Mouse (Mus musculus) splenic B cell, adult 2 months (primary cell): ENCODE results near the gene Rnf220.

Source experiments
- DNase-seq: peaks from one replicate; pipeline ENCODE4 v3.0.0-alpha.2; 2011; ENCODE audit warnings: low read depth, low spot score
- H3K27me3 ChIP-seq: 2 replicates; pipeline ENCODE4 v1.6.1; 2012; ENCODE audit warnings: mild to moderate bottlenecking, low read length, moderate library complexity, mixed read lengths; ENCODE audit not compliant: control insufficient read depth, poor library complexity, insufficient read depth, severe bottlenecking
- H3K36me3 ChIP-seq: 2 replicates; pipeline ENCODE4 v1.6.1; 2012; ENCODE audit warnings: mild to moderate bottlenecking, low read length, moderate library complexity, mixed read lengths; ENCODE audit not compliant: control insufficient read depth, poor library complexity, insufficient read depth, severe bottlenecking

Rnf220 gene

DNA sequence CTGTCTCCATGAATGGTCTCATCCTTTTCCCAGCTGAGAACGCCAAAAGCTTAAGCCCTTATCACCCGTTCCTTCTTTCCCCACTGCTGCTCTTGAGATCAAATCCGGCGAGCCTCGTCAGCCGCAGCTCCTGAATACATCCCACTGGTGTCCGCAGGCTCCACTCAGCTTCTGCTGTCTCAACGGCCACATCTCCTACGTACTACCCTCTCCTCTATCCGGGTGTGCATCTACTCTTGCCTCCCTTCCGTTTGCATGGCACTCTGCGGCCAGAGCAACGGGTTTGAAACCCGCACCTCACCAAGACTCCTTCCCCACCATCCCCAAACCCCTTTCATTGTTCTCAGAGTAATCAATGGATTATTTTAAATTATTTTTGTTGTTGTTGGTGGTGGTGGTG lies 58.8 kb downstream of the Rnf220 start:
- H3K27me3 ChIP-seq: no peaks in the 10 kb centered on the region
- H3K36me3 ChIP-seq: no peaks in the 10 kb centered on the region
- DNase-seq: no peak

GRCm38 (mm10) chr4:117436995-117437660 lies 59.7 kb downstream of the Rnf220 start:
- DNase-seq: no peak
- H3K36me3 ChIP-seq: no peaks in the 10 kb centered on the region
- H3K27me3 ChIP-seq: no peaks in the 10 kb centered on the region

GRCm38 (mm10) chr4:117434336-117434735 lies 62.5 kb downstream of the Rnf220 start:
- DNase-seq: no peak
- no peaks in the 10 kb centered on the region for H3K27me3 ChIP-seq
- H3K36me3 ChIP-seq: no peaks in the 10 kb centered on the region

DNA sequence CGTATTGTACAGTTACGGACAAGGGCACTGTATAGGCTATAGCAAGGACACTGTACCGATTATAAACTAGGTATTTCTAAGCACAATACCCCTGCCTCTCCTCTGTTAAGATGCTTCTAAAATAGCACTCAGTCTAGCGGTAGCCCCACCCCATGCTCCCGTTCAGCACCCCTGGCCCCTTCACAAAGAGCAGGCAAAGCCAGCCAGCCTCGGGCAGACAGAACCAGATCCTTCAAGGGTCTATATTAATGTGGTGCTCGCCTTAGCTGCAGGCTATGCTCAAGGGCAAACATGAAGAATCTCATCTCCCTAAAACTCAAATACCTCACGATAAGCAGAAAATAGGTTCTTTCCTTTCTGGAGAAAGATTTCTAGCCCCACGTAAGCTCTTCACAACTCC lies 67.2 kb downstream of the Rnf220 start:
- DNase-seq: no peak
- Histone ChIP-seq H3K27me3 (no peaks in the 10 kb centered on the region), H3K36me3 (no peaks in the 10 kb centered on the region)

GRCm38 (mm10) chr4:117427540-117427939 lies 69.3 kb downstream of the Rnf220 start:
- DNase-seq: no peak
- H3K36me3 ChIP-seq: no peaks in the 10 kb centered on the region
- no peaks in the 10 kb centered on the region for H3K27me3 ChIP-seq

- Histone ChIP-seq H3K27me3 (no peaks in the 10 kb centered on the region; the same call in 1 of the 2 replicates), H3K36me3 (no peaks in the 10 kb centered on the region)
- DNase-seq: no peak
These were observed 75.8 kb downstream of the Rnf220 start for GRCm38 (mm10) chr4:117421077-117421476.

DNA sequence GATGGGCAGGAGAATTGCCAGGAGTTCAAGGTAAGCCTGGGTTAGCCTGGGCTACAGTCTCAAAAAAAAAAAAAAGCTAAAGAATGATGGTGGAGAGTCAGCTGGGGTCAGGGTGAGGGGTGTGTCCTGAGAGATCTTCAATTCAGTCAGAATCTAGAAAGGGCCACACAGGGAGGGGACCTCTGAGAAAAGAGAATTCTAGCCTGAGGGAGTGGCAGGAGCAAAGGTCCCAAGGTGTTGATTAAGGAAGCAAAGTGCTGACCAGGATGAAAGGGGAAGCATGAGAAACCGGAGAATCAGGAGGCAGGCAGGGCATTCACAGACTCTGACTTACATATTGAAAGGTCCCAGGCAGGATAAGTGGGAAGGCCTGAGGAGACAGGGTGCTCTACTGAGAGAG lies 80.0 kb downstream of the Rnf220 start:
- Histone ChIP-seq H3K36me3 (no peaks in the 10 kb centered on the region), H3K27me3 (no peaks in the 10 kb centered on the region; the same call in 1 of the 2 replicates)
- no peak for DNase-seq

DNA sequence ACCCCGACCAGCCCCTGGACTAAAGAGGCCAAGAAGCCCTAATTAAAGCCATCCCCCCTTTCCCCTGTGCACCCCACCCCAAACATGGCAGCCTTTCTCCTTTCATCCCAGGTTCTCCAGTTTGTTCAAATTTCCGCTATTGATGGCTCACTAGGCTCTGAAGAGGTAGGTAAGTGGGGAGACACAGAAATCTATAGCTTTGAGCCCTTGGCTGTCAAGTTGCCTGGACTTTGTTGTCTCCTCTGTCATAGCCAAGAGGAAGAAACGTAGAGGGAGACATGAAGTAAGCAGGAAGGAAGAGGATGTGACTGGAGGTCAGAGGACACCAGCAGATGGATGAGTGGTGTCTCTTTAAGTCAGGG lies 86.8 kb downstream of the Rnf220 start:
- H3K36me3 ChIP-seq: no peaks in the 10 kb centered on the region
- DNase-seq: no peak
- no peaks in the 10 kb centered on the region for H3K27me3 ChIP-seq

DNA sequence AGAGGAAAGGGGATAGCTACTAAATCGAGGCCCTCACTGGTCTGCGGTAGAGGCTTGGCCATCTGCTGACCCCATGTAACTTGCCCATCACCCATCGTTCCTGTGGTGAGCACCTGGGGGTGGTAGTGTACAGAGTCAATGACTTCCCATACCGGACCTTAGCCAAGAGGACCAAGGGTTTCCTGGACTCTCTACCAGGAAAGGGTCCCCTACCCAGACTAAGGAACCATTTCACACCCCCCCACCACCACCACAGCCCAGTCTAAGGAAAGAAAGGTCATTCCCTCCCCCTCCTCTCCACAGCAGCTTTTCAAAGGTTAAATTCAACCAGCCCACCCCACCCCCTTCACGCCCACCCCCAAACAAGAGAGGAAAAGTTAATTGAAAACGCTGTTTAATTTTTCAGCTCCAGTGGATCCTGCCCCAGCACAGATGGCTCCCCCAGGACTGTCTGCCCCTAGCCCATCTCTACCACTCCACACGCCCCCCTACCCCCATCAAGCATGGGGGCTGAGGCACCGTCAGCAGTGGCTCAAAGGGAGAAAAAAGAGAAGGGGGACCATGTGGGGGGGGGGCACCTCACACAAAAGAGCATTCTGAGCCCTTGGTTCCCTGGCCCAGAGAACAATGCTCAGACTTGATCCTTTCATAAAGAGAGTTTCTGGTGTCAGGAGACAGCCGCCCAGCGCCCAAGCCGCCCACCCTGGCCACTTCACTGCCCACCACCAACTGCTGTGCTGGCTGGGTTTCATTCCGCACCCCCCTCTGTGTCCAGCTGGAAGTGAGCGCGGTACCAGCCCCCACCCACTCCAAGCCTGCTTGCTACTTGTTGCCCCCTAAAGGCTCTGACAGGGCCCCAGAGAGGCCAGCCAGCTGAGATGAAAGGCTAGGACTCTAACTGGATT lies 87.5 kb downstream of the Rnf220 start:
- no peak for DNase-seq
- no peaks in the 10 kb centered on the region for H3K36me3 ChIP-seq
- no peaks in the 10 kb centered on the region for H3K27me3 ChIP-seq

DNA sequence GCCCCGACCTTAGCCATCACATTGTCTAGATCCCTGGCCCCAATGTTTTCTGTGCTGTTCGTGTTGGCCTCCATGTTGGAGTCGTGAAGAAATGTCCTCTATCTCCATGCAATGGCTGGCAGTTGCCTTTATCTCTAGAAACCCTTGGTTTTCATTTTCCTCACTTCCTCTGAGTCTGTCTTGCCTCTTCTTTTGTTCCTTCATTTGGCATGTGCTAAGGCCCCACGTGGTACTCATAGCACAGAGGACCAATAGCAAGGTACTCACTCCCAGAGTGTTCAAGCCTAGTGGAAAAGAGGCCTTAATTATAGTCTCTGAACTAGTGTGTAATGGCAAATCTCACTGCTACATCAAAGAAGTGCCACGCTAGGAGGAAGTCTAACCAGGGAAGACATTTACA lies 88.9 kb downstream of the Rnf220 start:
- no peaks in the 10 kb centered on the region for H3K27me3 ChIP-seq
- no peaks in the 10 kb centered on the region for H3K36me3 ChIP-seq

GRCm38 (mm10) chr4:117405999-117406398 lies 90.9 kb downstream of the Rnf220 start:
- no peak for DNase-seq
- Histone ChIP-seq H3K27me3 (no peaks in the 10 kb centered on the region), H3K36me3 (no peaks in the 10 kb centered on the region)

More for the DNA sequence above, 88.9 kb downstream of the Rnf220 start:
- no peak for DNase-seq

GRCm38 (mm10) chr4:117405211-117405610 lies 91.6 kb downstream of the Rnf220 start:
- no peaks in the 10 kb centered on the region for H3K36me3 ChIP-seq
- H3K27me3 ChIP-seq: no peaks in the 10 kb centered on the region
- no peak for DNase-seq

DNA sequence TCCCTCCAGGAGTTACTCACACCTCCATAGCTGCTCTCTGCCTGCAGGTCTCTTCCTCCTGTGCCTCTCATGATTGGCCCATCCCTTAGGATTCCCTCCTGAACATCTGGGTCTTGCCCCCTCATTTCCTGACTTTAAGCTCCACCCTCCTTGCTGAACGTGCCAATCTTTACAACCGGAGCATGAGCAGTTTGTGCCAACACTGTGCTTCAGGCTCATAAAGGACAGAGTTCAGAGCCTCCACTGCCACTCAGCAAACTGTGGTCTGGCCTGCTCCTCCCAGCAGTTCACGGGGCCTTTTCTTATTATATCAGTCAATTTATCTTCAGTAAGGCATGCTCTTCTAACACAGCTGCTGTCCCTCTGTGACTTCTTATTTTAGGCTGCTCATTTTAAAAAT lies 93.4 kb downstream of the Rnf220 start:
- Histone ChIP-seq H3K27me3 (no peaks in the 10 kb centered on the region), H3K36me3 (no peaks in the 10 kb centered on the region)
- no peak for DNase-seq

- no peaks in the 10 kb centered on the region for H3K36me3 ChIP-seq
- no peak for DNase-seq
These were observed 99.7 kb downstream of the Rnf220 start for GRCm38 (mm10) chr4:117397128-117397527.

DNA sequence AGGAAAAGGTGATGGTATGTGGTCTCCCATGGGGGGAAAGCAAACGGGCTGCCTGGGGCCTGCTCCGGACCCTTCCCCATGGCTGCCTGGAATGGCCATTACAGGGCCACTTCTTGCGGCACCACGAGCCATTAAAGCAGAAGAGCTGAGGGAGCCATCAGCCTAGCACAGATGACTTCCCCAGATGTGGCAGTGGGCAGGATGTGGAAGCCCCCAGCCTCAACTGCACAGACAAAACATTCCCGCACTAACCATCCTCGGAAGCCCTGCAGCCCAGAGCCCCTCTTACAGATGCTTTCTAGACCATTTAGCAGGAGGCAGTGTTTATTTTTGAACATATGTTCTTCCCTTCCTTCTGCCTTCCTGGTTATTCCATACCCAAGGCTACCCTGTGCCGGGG lies 103.8 kb downstream of the Rnf220 start:
- Histone ChIP-seq H3K36me3 (no peaks in the 10 kb centered on the region), H3K27me3 (no peaks in the 10 kb centered on the region)
- DNase-seq: no peak

More at GRCm38 (mm10) chr4:117397128-117397527, 99.7 kb downstream of the Rnf220 start:
- H3K27me3 ChIP-seq: no peaks in the 10 kb centered on the region
